Mouse (Mus musculus) adrenal gland, postnatal 14 days (tissue): ENCODE measurements around the gene Dnajc21. TPM values are rescaled to one million over a fixed set of nuclear protein-coding genes. Genes with fewer than 3 reads are reported as not detected.
"Not testable (repeated sequence)": the region's sequence is repeated elsewhere in the genome, so short reads cannot be mapped to it uniquely, and the experiment has no call there.

Experiments used
- DNase-seq: peaks from one replicate; pipeline ENCODE4 v3.0.0; 2021; ENCODE audit warnings: mixed read lengths
- long read RNA-seq, 2 experiments: library from polyadenylated mRNA; stranded (forward); transcript quantifications; one replicate each; pipeline ENCODE4 v2.0.0; 2021
- total RNA-seq: library from RNA; stranded (reverse); gene quantifications from 2 replicates; pipeline ENCODE4 v1.2.3, GENCODE M21; 2021

Gene Dnajc21
- 43.6 and 46.9 TPM in 2 replicates for total RNA-seq
- long read RNA-seq, experiment 1, transcript Dnajc21-201 (12 exons, 2,060 nt) = major isoform, 55 of 63 reads
- long read RNA-seq, experiment 1, partial matches to known transcripts = 3 of 63 reads
- long read RNA-seq, experiment 1, other reads (novel, unspliced or antisense) = 5 of 63 reads
- long read RNA-seq, experiment 2, transcript Dnajc21-201 (12 exons, 2,060 nt) = major isoform, 44 of 50 reads
- long read RNA-seq, experiment 2, partial matches to known transcripts = 1 of 50 reads
- long read RNA-seq, experiment 2, other reads (novel, unspliced or antisense) = 5 of 50 reads

GRCm38 (mm10) chr15:10470151-10470831 is at the start of gene Dnajc21:
Gene Dnajc21, minus strand, starts transcription at chr15:10470516.
- DNase-seq = peak; percentile 94

GRCm38 (mm10) chr15:10515166-10515565 is 44.9 kb upstream of the Dnajc21 start:
- DNase-seq = no peak

- peak; percentile 61 for DNase-seq
Observed at GRCm38 (mm10) chr15:10506099-10506498, 35.8 kb upstream of the Dnajc21 start.

GRCm38 (mm10) chr15:10500838-10501719 is 30.8 kb upstream of the Dnajc21 start:
- DNase-seq = peak; percentile 67

- DNase-seq = no peak
Observed at GRCm38 (mm10) chr15:10500035-10500434, 29.7 kb upstream of the Dnajc21 start.

GRCm38 (mm10) chr15:10499593-10499992 is 29.3 kb upstream of the Dnajc21 start:
- DNase-seq = no peak

GRCm38 (mm10) chr15:10496696-10497095 is 26.4 kb upstream of the Dnajc21 start:
- DNase-seq = not testable (repeated sequence)

- DNase-seq = no peak
Observed at GRCm38 (mm10) chr15:10495944-10496343, 25.6 kb upstream of the Dnajc21 start.

- no peak for DNase-seq
Observed at GRCm38 (mm10) chr15:10490101-10490500, 19.8 kb upstream of the Dnajc21 start.

- no peak for DNase-seq
Observed at GRCm38 (mm10) chr15:10487246-10487645, 16.9 kb upstream of the Dnajc21 start.

GRCm38 (mm10) chr15:10486365-10486839 is 16.1 kb upstream of the Dnajc21 start:
- no peak for DNase-seq

- DNase-seq = peak; percentile 95
Observed at GRCm38 (mm10) chr15:10485484-10486364, 15.4 kb upstream of the Dnajc21 start, which contains the start of the genes Brix1 and Rad1. Gene Brix1, minus strand, starts transcription at chr15:10485947. Gene Rad1, plus strand, starts transcription at chr15:10486018.

- DNase-seq = no peak
Observed at GRCm38 (mm10) chr15:10470941-10471340, 625 bp upstream of the Dnajc21 start.

- no peak for DNase-seq
Observed at GRCm38 (mm10) chr15:10469641-10470150, 620 bp downstream of the Dnajc21 start.

GRCm38 (mm10) chr15:10468761-10469160 is 1.6 kb downstream of the Dnajc21 start:
- no peak for DNase-seq

- DNase-seq = no peak
Observed at GRCm38 (mm10) chr15:10464678-10465077, 5.6 kb downstream of the Dnajc21 start.

GRCm38 (mm10) chr15:10463555-10463954 is 6.8 kb downstream of the Dnajc21 start:
- DNase-seq = no peak

- no peak for DNase-seq
Observed at GRCm38 (mm10) chr15:10460986-10461385, 9.3 kb downstream of the Dnajc21 start.

- peak; percentile 59 for DNase-seq
Observed at GRCm38 (mm10) chr15:10447102-10447501, 23.2 kb downstream of the Dnajc21 start.

GRCm38 (mm10) chr15:10442275-10442674 is 28.0 kb downstream of the Dnajc21 start:
- no peak for DNase-seq

GRCm38 (mm10) chr15:10441493-10441892 is 28.8 kb downstream of the Dnajc21 start:
- DNase-seq = no peak
